Mouse (Mus musculus): ENCODE data around the gene Tcl1. TPM values are rescaled to one million over a fixed set of nuclear protein-coding genes. Genes with fewer than 3 reads are reported as not detected.

Gene Tcl1
- not detected in 2 replicates for polyA plus RNA-seq (2012; rRNA removed)

GRCm38 (mm10) chr12:105222601-105223319 is at the start of gene Tcl1:
Gene Tcl1 (minus strand): TSS chr12:105222793.

GRCm38 (mm10) chr12:105201657-105202056 is 20.9 kb downstream of the Tcl1 start, which contains the start of gene Tcl1b4:
Gene Tcl1b4 (plus strand): TSS chr12:105201957.

GRCm38 (mm10) chr12:105190743-105191142 is 31.9 kb downstream of the Tcl1 start, which contains the start of gene Tcl1b3:
Gene Tcl1b3 (plus strand): TSS chr12:105191043.

GRCm38 (mm10) chr12:105176044-105176443 is 46.5 kb downstream of the Tcl1 start, which contains the start of gene Tcl1b5:
Gene Tcl1b5 (plus strand): TSS chr12:105176344.

Other genes with a start within 250 kb of the Tcl1 start
- gene Syne3, start 213.0 kb downstream of the Tcl1 start, polyA plus RNA-seq (2012; rRNA removed) = 2.0 and 2.1 TPM in 2 replicates
- gene Glrx5, start 190.1 kb downstream of the Tcl1 start, polyA plus RNA-seq (2012; rRNA removed) = 197 and 254 TPM in 2 replicates
- gene Tcl1b2, start 76.8 kb downstream of the Tcl1 start, polyA plus RNA-seq (2012; rRNA removed) = 0.03 TPM in 1 of 2 replicates, not detected in the other
- gene Tcl1b1, start 63.1 kb downstream of the Tcl1 start, polyA plus RNA-seq (2012; rRNA removed) = not detected in 2 replicates
- not detected in 2 replicates for gene Tcl1b5, start 46.4 kb downstream of the Tcl1 start, polyA plus RNA-seq (2012; rRNA removed)
- gene Tcl1b3, start 31.8 kb downstream of the Tcl1 start, polyA plus RNA-seq (2012; rRNA removed) = not detected in 2 replicates
- gene Tcl1b4, start 20.8 kb downstream of the Tcl1 start, polyA plus RNA-seq (2012; rRNA removed) = not detected in 2 replicates
- gene Tunar, start 111.1 kb upstream of the Tcl1 start, polyA plus RNA-seq (2012; rRNA removed) = not detected in 2 replicates
- 0.18 and 0.28 TPM in 2 replicates for gene D430019H16Rik, start 231.1 kb upstream of the Tcl1 start, polyA plus RNA-seq (2012; rRNA removed)